Mouse (Mus musculus) urinary bladder, postnatal 36 days (tissue): Measurements from ENCODE around the gene Ptpre.
"Not testable (repeated sequence)": the region's sequence is repeated elsewhere in the genome, so short reads cannot be mapped to it uniquely, and the experiment has no call there.

Source experiments
- DNase-seq, 2 experiments: peaks; one replicate each; pipeline ENCODE4 v3.0.0; 2022; ENCODE audit warnings: low spot score in 2 of 2, mixed read lengths in 1 of 2

Ptpre gene

GRCm38 (mm10) chr7:135641698-135642507 lies 104.6 kb downstream of the Ptpre start:
- no peak for DNase-seq

GRCm38 (mm10) chr7:135644452-135644851 lies 107.2 kb downstream of the Ptpre start:
- DNase-seq, result no peak

DNA sequence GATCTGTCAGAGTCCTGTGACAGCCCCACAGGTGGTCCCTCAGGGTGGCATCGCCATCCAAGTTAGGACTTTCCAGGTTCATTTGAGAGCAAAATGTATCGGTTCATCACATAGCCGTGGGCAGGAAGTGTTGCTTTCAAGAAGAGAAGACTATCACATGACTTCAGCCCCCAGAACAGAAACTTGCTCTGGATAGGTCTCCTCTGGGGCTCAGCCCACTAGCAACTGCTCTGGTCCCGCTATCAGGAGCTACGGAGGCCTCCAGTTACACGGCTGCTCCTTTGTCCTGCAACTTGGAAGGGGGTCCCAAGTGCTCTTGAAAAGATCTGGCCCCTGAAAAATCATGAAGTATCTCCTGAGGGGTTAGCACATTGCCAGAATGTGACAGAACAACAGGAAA lies 109.7 kb downstream of the Ptpre start:
- no peak for DNase-seq

DNA sequence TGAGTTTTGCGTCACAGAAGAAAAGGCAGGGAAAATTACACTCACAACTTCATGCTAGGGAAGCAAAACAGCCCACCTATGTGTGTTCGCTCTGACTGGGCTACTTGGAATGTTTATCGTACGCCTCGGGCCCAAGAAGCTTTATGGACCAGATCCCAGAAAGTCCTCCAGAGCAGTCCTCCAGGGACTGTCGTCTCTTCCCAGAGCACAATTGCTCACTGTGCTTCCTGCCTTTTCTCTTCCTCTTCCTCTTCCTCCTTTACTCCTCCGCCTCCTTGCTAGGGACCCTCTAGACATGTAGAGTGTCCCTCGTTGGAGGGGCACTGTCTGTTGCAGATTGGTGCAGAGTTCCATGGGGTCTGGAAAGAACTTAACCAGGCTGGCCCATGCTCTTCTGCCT lies 111.5 kb downstream of the Ptpre start:
- DNase-seq, result no peak

GRCm38 (mm10) chr7:135649306-135649705 lies 112.0 kb downstream of the Ptpre start:
- DNase-seq, result no peak

DNA sequence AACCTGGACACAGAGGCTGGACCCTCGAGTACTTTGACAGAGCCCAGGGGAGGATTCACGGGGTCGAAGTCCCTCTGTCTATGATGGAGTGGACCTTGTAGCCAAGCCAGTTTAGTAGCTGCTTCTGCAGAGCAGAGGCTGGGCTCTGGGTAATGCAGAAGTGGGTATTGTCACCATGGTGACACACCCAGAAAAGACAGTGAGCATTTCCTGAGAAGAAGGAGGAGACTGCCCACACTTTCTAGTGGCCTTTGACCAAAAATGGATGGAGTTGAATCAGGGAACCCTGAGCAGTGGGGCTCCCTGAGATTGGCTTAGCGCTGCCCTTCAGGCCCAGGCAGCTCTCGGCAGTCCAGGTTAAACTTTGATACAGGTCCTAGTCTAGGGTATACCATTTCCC lies 112.8 kb downstream of the Ptpre start:
- DNase-seq, result no peak

DNA sequence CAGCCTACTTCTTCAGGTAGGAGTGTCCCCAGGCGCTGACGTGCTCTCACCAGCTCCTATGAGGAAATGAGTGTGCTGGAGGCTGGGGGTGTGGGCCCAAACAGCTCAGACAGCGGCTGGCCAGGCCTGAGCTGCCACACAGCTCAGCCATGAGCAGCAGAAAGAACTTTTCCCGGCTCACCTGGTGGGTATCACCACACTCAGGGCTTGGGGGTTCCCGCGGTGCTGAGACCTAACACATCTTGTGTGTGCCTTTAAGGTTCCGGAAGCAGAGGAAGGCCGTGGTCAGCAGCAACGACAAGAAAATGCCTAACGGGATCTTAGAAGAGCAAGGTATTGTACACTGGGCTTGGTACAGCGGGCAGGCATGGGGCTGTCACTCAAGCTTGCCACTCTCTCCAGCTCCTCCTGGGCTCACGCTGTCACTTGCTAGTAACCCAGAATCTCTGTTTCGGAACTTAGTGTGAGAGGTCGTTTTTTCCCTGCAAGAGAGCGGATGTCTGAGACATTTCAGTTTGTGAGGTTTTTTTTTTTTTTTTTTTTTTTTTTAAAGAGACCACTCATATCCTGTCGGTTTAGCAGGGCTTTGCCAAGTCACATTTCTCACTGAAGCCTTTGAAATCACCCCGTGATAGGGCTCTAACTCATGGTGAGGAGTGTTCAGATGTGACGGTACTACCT lies 114.7 kb downstream of the Ptpre start:
- DNase-seq, result peak; percentile 28 to 42

GRCm38 (mm10) chr7:135652781-135653180 lies 115.5 kb downstream of the Ptpre start:
- no peak for DNase-seq

- DNase-seq, result no peak
These were observed 116.3 kb downstream of the Ptpre start for GRCm38 (mm10) chr7:135653601-135654000.

DNA sequence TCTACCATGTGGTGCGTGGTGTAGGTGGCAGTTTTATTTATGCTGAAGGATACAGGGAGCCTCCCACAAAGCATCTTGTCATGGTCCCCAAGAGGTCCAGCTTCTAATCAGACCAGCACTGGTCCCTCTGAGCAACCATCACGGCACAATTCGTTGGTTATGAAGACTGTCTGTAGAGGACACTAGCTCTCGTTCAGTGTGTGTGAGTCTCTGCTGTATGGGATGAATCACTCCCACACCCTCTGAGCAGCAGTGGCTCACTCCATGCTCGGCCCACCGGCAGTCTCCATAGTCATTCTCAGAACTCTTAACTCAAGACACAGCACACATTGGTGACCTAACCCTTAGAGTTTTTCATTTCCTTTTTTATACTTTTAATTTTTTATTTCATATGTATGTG lies 117.0 kb downstream of the Ptpre start:
- no peak for DNase-seq

DNA sequence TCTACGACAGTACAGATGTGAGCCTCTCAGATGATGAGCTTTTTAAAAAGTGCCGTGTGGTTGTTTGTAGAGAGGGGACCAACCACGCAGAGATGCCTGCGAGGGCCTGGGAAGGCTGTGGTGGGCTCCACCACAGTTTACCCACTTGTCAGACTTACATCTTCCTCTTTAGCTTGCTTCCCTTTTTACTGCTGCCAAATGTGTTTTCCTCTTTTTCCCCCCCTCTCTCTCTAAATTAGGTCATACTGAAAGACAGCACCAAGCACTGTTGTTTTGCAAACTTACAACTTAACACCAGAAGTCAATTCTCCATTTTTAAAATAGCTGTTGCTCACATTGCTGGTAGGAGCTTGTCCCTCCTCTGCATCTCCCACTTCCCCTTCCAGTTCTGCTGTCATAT lies 117.8 kb downstream of the Ptpre start:
- DNase-seq, result no peak

GRCm38 (mm10) chr7:135658150-135658549 lies 120.9 kb downstream of the Ptpre start:
- DNase-seq, result no peak

DNA sequence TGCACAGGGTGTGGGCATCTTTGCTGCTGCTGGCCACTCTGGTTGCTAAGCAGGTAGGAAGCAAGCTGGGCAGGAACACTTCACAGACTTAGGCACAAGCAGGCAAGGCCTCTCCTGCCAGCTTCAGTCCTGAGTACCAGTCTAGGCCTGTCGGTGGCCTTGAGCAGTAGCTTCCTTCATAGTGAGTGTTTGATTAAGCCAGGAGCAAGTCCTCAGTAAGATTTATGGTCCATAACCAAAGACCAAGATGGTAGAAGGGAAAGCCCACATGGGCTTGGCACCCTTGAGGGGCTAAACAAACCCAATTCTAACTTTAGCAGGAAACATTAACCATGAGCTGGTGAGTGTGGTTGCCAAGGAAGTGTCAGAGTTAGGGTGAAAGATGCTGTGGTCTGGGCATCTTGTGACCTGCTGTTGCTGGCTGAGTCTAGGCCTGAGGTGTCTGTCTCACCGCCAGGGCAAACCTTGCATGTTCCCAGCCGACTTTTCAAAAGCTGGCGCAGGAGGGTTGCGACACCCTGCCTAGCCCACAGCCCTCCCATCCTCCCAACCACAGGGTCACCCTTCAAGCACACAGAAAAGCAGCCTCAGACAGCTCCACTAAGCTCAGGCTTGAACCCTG lies 122.1 kb downstream of the Ptpre start:
- peak in 1 of 2 experiments; percentile 13 for DNase-seq

DNA sequence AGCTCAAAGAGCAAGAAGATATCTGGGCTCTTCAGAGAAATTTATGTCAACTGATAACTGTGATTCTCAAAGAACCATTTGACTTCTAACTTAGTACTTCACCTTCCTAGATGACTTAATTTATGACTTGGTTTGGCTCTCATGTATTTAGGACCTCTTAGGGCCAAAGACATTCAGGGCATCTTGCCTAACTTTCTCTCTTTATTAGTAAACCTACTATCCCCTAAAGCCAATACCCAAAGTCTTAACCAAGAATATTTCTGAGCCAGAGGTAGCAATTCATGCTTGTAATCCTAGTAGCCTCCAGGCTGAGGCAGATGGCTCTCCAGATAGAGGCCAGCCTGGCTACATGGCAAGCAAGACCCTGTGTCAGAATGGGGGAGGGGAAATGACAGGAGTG lies 123.0 kb downstream of the Ptpre start:
- no peak for DNase-seq

GRCm38 (mm10) chr7:135664211-135664610 lies 126.9 kb downstream of the Ptpre start:
- DNase-seq, result peak in 1 of 2 experiments; percentile 31

DNA sequence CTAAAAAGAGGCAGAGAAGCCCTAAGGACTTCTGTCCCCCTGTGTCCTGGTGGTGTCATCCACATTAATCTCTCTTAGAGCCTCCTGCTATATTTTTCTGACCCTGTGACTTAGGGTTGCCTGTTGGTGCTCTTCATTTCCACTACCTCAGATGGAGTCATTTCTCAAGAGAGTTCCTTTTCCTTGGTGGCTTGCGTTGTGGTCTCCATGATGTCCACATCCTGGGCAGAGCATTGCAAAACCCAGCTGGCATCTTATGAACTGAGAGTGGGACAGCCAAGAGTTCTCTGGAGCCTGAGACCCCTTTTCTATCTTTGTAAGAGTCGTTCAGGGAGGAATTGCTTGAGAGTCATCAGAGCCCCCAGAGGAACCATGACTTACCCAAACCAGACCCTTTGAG lies 129.0 kb downstream of the Ptpre start:
- no peak for DNase-seq

DNA sequence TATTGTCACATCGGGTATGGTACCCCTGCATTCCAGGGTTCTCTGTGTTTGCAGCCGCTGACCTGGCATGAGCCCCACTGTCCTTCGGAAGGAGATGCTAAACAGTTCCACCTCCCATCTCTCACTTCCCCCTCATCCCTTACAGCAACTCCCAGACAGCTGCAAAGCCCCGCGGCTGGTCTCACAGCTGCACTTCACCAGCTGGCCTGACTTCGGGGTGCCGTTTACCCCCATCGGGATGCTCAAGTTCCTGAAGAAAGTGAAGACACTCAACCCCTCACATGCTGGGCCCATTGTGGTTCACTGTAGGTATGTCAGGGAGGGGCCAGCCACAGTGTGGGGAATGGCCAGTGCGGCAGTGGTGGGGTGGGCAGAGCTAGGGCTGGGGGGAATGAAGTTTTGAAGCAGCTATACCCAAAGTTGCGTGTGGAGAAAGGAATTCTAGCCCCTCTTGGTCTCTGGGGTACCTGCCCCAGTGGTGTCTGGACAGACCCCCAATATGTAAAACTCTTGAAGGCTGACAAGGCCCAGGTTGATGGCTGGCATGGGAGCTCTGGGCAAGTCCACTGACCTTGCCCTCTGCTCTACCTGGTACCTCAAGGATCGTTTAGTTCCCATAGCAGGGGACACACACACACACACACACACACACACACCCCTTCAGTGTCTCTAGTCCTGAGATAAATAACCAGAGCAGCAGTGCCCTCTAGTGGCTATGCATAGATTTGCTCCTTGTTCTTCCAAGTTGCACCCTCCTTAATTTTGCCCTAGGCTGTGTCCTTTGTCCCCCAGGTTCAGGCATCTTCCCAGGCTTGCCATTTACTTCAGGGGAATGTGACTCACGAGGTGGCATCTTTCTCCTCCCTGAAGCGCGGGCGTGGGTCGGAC lies 131.8 kb downstream of the Ptpre start:
- DNase-seq, result peak in 1 of 2 experiments; percentile 39

DNA sequence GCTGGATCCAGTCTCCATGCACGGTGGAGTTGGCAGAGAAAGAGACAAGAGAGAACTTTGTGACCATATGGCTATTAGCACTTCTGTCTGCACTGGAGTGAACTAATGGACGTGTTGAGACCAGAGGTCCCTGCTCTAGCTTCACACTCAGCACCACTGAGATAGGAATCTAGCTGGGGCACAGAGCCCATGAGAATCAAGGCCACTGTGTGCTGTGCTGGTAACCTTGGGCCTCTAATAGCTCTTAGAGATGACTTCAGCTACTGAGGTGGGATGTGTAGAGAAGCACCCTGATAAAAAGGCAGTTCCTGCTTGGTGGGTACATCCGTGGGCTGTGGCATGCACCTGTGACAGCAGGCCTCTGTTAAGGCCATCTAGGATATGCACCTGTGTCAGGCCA lies 136.3 kb downstream of the Ptpre start:
- no peak for DNase-seq

GRCm38 (mm10) chr7:135676722-135677121 lies 139.4 kb downstream of the Ptpre start:
- no peak for DNase-seq

DNA sequence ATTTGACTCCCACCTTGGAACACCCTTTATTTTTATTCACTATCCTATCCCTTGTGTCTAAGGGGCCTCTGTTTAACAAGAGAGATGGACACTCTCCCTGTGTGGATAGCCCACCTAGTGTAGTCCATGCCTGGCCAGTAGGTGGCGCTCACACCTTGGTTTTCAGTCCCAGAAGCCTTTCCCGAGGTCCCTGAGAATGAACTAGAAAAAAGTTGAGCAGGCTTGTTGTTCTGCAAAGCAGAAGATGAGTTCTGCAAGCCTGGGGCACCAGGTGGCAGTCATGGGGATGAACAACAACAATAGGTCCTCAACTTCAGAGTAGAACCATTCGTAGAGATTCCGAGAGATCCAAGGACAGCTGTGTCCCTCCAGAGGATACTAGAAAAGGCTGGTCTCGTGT lies 143.1 kb downstream of the Ptpre start:
- DNase-seq, result peak; percentile 37 to 64

- not testable (repeated sequence) for DNase-seq
These were observed 146.8 kb downstream of the Ptpre start for GRCm38 (mm10) chr7:135684098-135684497.

DNA sequence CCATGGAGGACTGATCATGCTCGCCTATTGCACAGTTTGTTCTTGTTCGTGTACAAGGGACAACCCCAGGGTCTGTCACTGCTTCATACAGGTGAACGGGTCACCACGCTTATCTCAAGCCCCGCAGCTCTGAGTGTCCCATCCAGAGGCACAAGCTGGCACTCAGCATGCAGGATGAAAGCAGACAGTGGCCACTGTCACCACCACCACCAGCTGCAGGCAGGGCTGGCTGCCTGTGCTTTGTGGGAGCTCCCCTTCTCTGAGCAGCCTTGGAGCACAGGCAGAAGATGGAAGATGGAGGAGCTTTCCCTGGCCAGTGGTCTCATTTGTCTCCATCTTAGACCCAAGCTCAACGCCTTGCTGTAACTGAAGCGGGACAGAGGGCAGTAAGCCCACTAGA lies 147.7 kb downstream of the Ptpre start:
- DNase-seq, result no peak
